Mouse (Mus musculus) megakaryocyte, embryonic 14.5 days (primary cell): ENCODE measurements around the gene Slc44a1.

Experiments used
- FLI1 ChIP-seq: IDR thresholded peaks from 2 replicates; pipeline ENCODE4 v1.6.1; 2012; ENCODE audit warnings: low read length, inconsistent platforms, mixed read lengths
- GATA1 ChIP-seq: IDR thresholded peaks from 3 replicates; pipeline ENCODE4 v1.6.1; 2012; ENCODE audit warnings: mixed read lengths, low read length, inconsistent platforms, borderline replicate concordance

DNA sequence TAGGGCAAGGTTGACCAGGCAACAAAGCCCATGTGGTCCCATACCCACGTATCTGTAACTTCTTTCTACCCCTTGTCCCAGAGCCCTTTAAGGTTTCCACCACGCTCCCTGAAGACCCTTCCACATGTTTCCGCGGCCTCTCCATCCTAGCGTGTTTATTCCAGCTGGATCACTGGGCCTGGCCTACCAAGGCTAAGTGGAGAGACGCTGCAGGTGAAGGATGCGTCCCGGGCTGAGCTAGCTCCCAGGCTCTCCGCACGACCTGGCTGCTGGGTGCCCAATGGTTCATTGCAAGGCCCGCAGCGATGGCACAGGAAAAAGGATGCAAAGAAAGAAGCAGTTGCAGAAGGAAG is 190.7 kb downstream of the Slc44a1 start:
- TF ChIP-seq GATA1: no peak
- TF ChIP-seq FLI1: no peak
